Mouse (Mus musculus) MEL (cell line): Measurements from ENCODE around the gene Auts2. TPM values are rescaled to one million over a fixed set of nuclear protein-coding genes. Genes with fewer than 3 reads are reported as not detected.

Experiments
- DNase-seq: peaks from one replicate; pipeline ENCODE4 v3.0.0; 2011; ENCODE audit warnings: low read depth, low spot score
- H3K27ac ChIP-seq: 2 replicates; pipeline ENCODE4 v1.5.1; 2012; ENCODE audit warnings: low read depth, mild to moderate bottlenecking, control low read depth, low read length, moderate library complexity; ENCODE audit not compliant: control insufficient read depth
- H3K27me3 ChIP-seq, 2 experiments: fragments of 150-350 bp in 1 of 2; sonication (generic) in 1 of 2; 2 replicates each; pipeline ENCODE4 v1.6.1; 2012; ENCODE audit warnings: low read length in 2 of 2, mild to moderate bottlenecking in 2 of 2, improper control_type of control experiment in 1 of 2, moderate library complexity in 1 of 2; ENCODE audit not compliant: insufficient read depth in 2 of 2, control insufficient read depth in 1 of 2
- H3K36me3 ChIP-seq, 2 experiments: 2 replicates each; pipeline ENCODE4 v1.6.1; 2012 to 2014; ENCODE audit warnings: low read length in 2 of 2, improper control_type of control experiment in 1 of 2, inconsistent platforms in 1 of 2, mild to moderate bottlenecking in 1 of 2; ENCODE audit not compliant: insufficient read depth in 2 of 2, control insufficient read depth in 1 of 2
- H3K4me1 ChIP-seq, 2 experiments: fragments of 150-350 bp in 1 of 2; sonication (generic) in 1 of 2; 2 replicates each; pipeline ENCODE4 v1.6.1; 2012; ENCODE audit warnings: low read length in 2 of 2, improper control_type of control experiment in 1 of 2, mild to moderate bottlenecking in 1 of 2; ENCODE audit not compliant: insufficient read depth in 2 of 2, control insufficient read depth in 1 of 2
- H3K4me3 ChIP-seq, 2 experiments: fragments of 150-350 bp in 1 of 2; sonication (generic) in 1 of 2; 2 replicates each; pipeline ENCODE4 v1.5.1; 2012; ENCODE audit warnings: low read depth in 2 of 2, low read length in 2 of 2, mild to moderate bottlenecking in 2 of 2, moderate library complexity in 2 of 2, control low read depth in 1 of 2, improper control_type of control experiment in 1 of 2; ENCODE audit not compliant: control insufficient read depth in 1 of 2, insufficient read depth in 1 of 2
- H3K79me2 ChIP-seq: 2 replicates; pipeline ENCODE4 v1.6.1; 2012; ENCODE audit warnings: mild to moderate bottlenecking, low read length, moderate library complexity; ENCODE audit not compliant: control insufficient read depth, poor library complexity, insufficient read depth
- H3K9ac ChIP-seq: 2 replicates; pipeline ENCODE4 v1.6.1; 2012; ENCODE audit warnings: low read depth, mild to moderate bottlenecking, control low read depth, low read length, moderate library complexity; ENCODE audit not compliant: control insufficient read depth, poor library complexity, severe bottlenecking
- H3K9me3 ChIP-seq: fragments of 150-350 bp; sonication (generic); replicated peaks from 2 replicates; pipeline ENCODE4 v1.6.1; 2012; ENCODE audit warnings: mild to moderate bottlenecking, low read length, improper control_type of control experiment, moderate library complexity; ENCODE audit not compliant: insufficient read depth
- BHLHE40 ChIP-seq: IDR thresholded peaks from 2 replicates; pipeline ENCODE4 v1.6.1; 2012; ENCODE audit warnings: low read depth, mild to moderate bottlenecking, inconsistent platforms, low read length, improper control_type of control experiment, borderline replicate concordance
- CHD1 ChIP-seq: IDR thresholded peaks from 2 replicates; pipeline ENCODE4 v1.6.1; 2012; ENCODE audit warnings: low read depth, mild to moderate bottlenecking, inconsistent platforms, low read length, improper control_type of control experiment
- ELF1 ChIP-seq: IDR thresholded peaks from 2 replicates; pipeline ENCODE4 v1.6.1; 2014; ENCODE audit warnings: low read depth, mild to moderate bottlenecking, inconsistent platforms, low read length, improper control_type of control experiment, moderate library complexity
- GABPA ChIP-seq: IDR thresholded peaks from 2 replicates; pipeline ENCODE4 v1.6.1; 2012; ENCODE audit warnings: low read depth, mild to moderate bottlenecking, inconsistent platforms, low read length, improper control_type of control experiment, moderate library complexity
- GATA1 ChIP-seq: IDR thresholded peaks from 2 replicates; pipeline ENCODE4 v1.6.1; 2011; ENCODE audit warnings: low read depth, low read length, improper control_type of control experiment
- JUND ChIP-seq: IDR thresholded peaks from 2 replicates; pipeline ENCODE4 v1.6.1; 2011; ENCODE audit warnings: low read depth, mild to moderate bottlenecking, improper control_type of control experiment, low read length
- MAX ChIP-seq: IDR thresholded peaks from 2 replicates; pipeline ENCODE4 v1.6.1; 2011; ENCODE audit warnings: low read length, improper control_type of control experiment
- MXI1 ChIP-seq: IDR thresholded peaks from 2 replicates; pipeline ENCODE4 v1.6.1; 2011; ENCODE audit warnings: mild to moderate bottlenecking, low read depth, low read length, improper control_type of control experiment
- MYC ChIP-seq: IDR thresholded peaks from 2 replicates; pipeline ENCODE4 v1.6.1; 2011; ENCODE audit warnings: low read depth, mild to moderate bottlenecking, low read length, improper control_type of control experiment, moderate library complexity
- NELFE ChIP-seq: IDR thresholded peaks from 2 replicates; pipeline ENCODE4 v1.6.1; 2011; ENCODE audit warnings: low read depth, low read length, improper control_type of control experiment
- POLR2AphosphoS2 ChIP-seq: IDR thresholded peaks from 2 replicates; pipeline ENCODE4 v1.6.1; 2011; ENCODE audit warnings: low read length, improper control_type of control experiment
- RCOR1 ChIP-seq: IDR thresholded peaks from 2 replicates; pipeline ENCODE4 v1.6.1; 2012; ENCODE audit warnings: low read depth, mild to moderate bottlenecking, inconsistent platforms, low read length, improper control_type of control experiment
- SIN3A ChIP-seq: IDR thresholded peaks from 2 replicates; pipeline ENCODE4 v1.6.1; 2012; ENCODE audit warnings: low read length, improper control_type of control experiment, inconsistent platforms
- SMC3 ChIP-seq: IDR thresholded peaks from 2 replicates; pipeline ENCODE4 v1.6.1; 2011; ENCODE audit warnings: low read depth, low read length, improper control_type of control experiment
- TAL1 ChIP-seq: IDR thresholded peaks from 2 replicates; pipeline ENCODE4 v1.6.1; 2012; ENCODE audit warnings: mild to moderate bottlenecking, inconsistent platforms, low read length, moderate library complexity, mixed read lengths
- USF1 ChIP-seq: IDR thresholded peaks from 2 replicates; pipeline ENCODE4 v1.6.1; 2014; ENCODE audit warnings: low read depth, mild to moderate bottlenecking, inconsistent platforms, low read length, improper control_type of control experiment, moderate library complexity
- ZKSCAN1 ChIP-seq: IDR thresholded peaks from 2 replicates; pipeline ENCODE4 v1.6.1; 2012; ENCODE audit warnings: low read depth, mild to moderate bottlenecking, inconsistent platforms, low read length, improper control_type of control experiment, moderate library complexity
- ZNF384 ChIP-seq: IDR thresholded peaks from 2 replicates; pipeline ENCODE4 v1.6.1; 2012; ENCODE audit warnings: low read depth, mild to moderate bottlenecking, inconsistent platforms, low read length, improper control_type of control experiment
- polyA plus RNA-seq, 2 experiments: library from polyadenylated mRNA; stranded (reverse) in 1 of 2; unstranded in 1 of 2; fragments of >175 nt in 1 of 2; fragments of >200 nt in 1 of 2; gene quantifications; 2 replicates each; pipeline versions ENCODE4 v1.2.1 to v1.2.4; 2012; ENCODE audit warnings: low replicate concordance in 2 of 2, low read depth in 1 of 2; ENCODE audit not compliant: insufficient read length in 2 of 2, insufficient read depth in 1 of 2, missing spikeins in 1 of 2
- total RNA-seq: library from RNA; depleted of rRNA; stranded (reverse); fragments of 300-350 nt; gene quantifications from 2 replicates; pipeline ENCODE4 v1.2.3, GENCODE M21; 2012

Auts2 gene
- total and polyA plus RNA-seq, 3 experiments, result not detected

DNA sequence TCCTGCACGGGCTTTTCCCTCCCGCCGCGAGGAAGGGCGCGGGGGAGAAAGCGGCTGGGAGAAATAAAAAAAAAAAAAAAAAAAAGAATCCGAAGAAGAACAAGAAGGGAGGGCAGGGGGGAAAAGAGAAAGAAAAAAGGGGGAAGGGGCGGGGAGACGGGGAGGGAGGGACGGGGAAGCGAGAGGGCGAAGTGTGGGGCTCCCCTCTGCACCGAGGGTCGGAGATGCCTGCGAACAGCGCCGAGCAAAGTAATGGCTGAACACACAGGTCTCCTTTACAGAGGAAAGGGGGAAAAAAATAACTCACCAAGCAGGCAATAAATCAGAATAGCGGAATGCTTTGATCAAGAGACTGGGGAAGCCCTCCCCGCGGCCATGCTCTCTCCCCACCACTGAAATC lies 1.2 kb downstream of the Auts2 start:
- Histone ChIP-seq H3K4me3 (no peak overlapping the region), H3K9me3 (no peaks in the 10 kb centered on the region), H3K79me2 (no peaks in the 10 kb centered on the region), H3K27ac (no peak overlapping the region), H3K36me3 (no peaks in the 10 kb centered on the region), H3K27me3 (no peaks in the 10 kb centered on the region), H3K9ac (no peak overlapping the region), H3K4me1 (no peaks in the 10 kb centered on the region)
- TF ChIP-seq MAX, result no peak
- no peak for TF ChIP-seq ZNF384
- no peak for TF ChIP-seq GABPA
- no peak for TF ChIP-seq SMC3
- no peak for TF ChIP-seq BHLHE40
- no peak for TF ChIP-seq CHD1
- no peak for TF ChIP-seq ELF1
- no peak for TF ChIP-seq TAL1
- TF ChIP-seq POLR2AphosphoS2, result no peak
- no peak for TF ChIP-seq MYC
- TF ChIP-seq ZKSCAN1, result no peak
- TF ChIP-seq GATA1, result no peak
- no peak for TF ChIP-seq NELFE
- TF ChIP-seq JUND, result no peak
- TF ChIP-seq RCOR1, result no peak
- DNase-seq, result no peak

DNA sequence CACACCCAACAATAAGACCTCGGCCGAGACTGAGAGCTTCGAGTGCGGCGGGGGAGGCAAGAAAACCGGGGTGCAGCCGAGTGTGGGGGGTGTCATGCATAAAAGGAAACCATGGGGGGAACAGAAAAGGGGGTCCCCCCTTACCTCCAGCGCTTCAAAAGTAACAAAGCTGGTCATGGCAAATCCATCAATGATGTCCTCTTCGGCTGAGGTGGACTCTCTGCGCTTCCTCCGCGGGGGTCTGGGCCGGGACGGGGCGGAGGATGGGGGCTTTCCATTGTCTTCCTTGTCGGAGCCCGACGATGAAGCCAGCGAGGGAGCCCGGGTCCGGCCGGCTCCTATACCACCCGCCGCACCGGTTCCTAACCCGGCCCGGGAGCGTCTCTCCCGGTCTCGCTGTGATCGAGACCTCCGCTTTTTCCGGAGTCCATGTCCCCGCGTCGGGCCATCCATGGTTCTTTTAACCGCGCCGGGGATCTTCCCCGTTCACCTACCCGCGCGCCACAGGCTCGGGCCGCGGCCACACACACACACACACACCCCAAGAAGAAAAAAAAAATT lies 1.7 kb downstream of the Auts2 start:
- no peaks in the 10 kb centered on the region for H3K36me3 ChIP-seq
- H3K4me1 ChIP-seq, result no peaks in the 10 kb centered on the region
- H3K27ac ChIP-seq, result no peak overlapping the region
- no peak for DNase-seq
- no peaks in the 10 kb centered on the region for H3K9me3 ChIP-seq
- H3K27me3 ChIP-seq, result no peaks in the 10 kb centered on the region
- no peak overlapping the region for H3K4me3 ChIP-seq
- no peaks in the 10 kb centered on the region for H3K79me2 ChIP-seq
- H3K9ac ChIP-seq, result no peak overlapping the region
- no peak for TF ChIP-seq SIN3A
- no peak for TF ChIP-seq JUND
- TF ChIP-seq MXI1, result no peak
- no peak for TF ChIP-seq ZNF384
- TF ChIP-seq USF1, result no peak
- TF ChIP-seq RCOR1, result no peak
